Mouse (Mus musculus): ENCODE results near the gene Igbp1.

The Igbp1 gene

DNA sequence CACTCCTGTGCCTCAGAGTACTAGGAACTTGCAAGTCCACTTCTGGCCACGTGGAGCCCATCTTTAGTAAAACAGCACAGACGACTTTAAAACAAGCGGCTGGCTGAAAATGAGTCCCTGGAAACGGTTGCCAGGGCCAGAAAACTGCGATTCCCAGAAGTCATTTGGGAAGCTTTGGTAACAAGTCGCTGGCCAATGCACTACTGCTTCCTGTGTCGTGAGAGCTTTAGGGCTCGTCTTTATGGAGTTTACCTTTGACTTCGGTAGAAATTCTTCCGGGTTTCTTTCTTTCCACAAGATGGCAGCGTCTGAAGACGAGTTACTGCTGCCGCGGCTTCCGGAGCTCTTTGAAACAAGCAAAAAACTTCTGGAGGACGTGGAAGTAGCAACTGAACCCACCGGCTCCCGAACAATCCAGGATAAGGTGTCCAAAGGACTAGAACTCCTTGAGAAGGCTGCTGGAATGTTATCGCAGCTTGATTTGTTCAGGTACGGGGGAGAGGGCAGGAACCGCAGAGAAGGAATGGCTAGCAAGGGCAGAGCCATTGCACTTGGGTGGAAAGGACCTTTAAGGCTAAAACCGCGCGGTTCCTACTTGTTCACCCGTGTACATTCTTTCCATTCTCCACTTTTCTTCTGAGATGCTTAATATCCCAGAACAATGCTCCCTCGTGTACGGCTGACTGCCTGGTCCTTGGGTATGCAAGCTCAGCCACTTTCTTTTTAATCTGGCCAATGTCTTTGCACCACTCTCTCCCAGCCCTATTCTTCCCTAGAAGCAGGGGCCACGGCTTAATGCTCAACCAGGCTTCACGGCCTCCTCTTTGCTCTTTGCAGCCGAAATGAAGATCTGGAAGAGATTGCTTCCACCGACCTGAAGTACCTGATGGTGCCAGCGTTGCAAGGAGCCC is at the start of gene Igbp1:
Gene Igbp1, plus strand, starts transcription at position 224 of the 911 bp plus-strand sequence.
- in situ Hi-C loops (cut with MboI, MseI), result no loop called here

DNA sequence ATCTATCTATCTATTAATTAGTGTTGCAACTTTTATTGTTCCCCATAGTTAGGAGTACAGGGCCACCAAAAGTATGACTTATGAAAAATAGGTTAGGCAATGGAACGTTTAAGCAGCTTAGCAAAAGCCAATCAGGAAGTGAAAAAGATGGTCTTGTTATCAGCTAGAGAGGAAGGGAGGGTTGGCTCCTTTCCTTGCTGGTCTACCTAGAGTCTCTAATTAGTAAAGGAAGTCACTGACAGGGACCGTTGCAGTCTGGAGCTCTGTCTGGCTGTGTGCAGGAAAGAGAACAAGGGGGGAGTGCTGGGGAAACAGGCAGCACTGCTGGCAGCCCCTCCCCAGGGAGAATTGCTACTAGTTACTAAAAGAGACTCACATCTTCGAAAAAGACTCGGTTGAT is 26.0 kb upstream of the Igbp1 start:
- in situ Hi-C loops (cut with MboI, MseI), result no loop called here

DNA sequence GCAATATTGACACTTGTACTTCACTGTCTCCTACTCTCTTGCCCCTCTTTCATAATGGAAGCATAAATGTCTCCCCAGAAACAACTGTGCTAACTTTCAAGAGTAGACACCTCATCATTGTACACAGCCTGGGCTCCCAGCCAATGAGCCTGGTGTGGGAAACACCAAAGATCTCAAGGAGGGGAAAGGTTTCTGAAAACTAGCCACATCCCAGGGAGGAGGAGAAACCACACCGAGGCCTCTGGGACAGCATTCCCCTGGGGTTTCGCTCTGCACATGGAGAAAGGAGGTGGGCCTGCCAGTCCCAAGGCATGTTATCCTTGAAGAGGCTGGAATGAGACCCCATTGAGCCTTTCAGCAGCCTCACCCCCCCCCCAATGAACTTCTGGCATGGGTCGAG is 24.0 kb upstream of the Igbp1 start:
- in situ Hi-C loops (cut with MboI, MseI), result loop anchor here in 1 of 2 experiments (5.0 kb wide), 1 partner anchor 1333 kb away; the partner anchor contains the start of gene Efnb1

DNA sequence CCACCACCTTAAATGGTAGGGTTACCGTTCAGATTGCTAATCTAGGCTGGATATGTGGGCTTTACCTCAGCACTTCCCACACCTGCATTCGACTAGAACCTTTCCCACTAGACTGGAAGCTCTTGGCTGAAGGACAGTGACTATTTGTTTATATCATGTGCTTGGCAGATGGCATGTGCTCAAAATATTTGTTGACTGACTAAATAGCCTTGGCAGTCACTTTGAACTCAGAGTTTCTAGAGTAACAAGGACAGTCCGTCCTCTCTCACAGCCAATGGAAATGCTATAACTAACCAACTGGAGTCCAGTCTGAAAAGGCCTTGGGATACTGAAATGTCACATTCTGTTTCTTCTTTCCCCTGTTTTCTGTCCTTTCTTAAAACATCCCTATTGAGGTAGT is 22.6 kb upstream of the Igbp1 start:
- in situ Hi-C loops (cut with MboI, MseI), result loop anchor here in 1 of 2 experiments (5.0 kb wide), 1 partner anchor 1334 kb away; the partner anchor contains the start of gene Efnb1

DNA sequence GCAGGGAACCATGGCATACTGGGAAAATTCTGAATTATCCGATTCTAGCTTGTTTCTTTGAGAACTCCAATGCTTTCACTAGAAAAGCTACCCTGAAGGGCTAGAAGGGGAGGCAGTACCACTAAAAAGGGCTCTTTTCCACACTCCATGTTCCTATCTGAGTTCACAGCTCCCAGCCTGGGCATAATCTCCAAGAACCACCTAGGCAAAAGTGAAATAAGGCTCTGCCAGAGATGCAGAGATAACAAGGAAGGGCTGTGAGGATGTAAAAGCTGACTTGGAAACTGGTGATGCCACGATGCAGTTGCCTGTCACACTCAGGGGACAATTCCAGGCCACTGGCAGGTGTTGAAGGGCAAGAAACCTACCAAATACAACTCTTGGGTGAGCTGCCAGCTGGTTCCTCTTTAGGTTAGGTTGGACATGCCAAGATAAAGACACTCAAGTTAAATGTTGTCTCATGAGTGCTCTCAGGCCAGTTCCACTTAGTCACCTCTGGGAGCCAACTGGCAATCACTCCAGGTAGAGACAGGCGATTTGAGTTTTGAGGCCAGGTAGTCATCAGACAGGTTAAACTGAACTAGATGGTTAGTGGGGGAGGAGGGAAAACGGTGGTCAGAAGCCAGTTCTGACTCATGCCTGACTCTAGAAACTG is 18.4 kb upstream of the Igbp1 start:
- in situ Hi-C loops (cut with MboI, MseI), result no loop called here

DNA sequence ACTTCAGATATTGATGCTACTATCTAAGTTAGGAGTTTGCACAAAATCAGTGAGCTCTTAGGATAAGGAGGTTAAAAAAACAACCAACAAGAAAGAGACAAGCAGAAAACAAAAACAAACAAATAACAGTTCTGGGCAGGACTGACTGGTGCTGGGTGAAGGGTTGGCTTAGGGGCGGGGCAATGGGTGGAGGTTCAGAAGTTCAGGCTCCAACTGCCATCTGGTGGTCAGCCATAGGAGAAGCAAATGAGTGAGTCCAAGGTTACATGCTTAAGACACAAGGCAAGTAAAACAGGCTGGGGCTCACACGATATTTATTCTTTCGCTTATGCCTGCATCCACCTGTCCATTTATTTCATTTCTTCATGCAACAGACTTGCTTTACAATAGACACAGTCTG is 13.8 kb upstream of the Igbp1 start:
- in situ Hi-C loops (cut with MboI, MseI), result no loop called here

DNA sequence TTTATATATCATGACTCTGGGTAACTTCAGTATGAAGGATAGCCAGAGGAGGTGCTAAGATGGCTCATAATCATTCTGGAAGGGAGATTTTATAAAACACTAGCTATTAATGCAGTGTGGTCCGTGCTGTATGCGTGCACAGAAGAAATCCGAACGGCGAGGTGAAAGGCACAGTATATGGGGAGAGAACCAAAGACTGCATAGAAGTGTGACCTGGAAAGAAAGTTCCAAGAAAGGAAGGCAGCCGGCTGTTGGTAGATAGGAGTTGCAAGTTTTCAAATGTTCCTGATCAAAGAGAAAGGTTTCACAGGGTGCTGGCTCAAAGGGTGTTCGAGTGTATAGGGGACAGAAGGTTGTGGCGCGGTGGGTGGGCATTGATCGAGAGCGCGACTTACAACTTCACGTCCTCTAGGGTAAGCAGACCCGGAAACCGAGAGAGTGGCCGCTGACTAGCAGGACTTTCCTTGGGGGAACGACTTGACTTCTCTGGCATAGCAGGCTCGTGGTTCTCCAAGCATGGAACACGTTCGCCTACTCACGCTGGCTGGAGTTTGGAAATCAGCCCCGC is 507 bp upstream of the Igbp1 start:
- in situ Hi-C loops (cut with MboI, MseI), result no loop called here

DNA sequence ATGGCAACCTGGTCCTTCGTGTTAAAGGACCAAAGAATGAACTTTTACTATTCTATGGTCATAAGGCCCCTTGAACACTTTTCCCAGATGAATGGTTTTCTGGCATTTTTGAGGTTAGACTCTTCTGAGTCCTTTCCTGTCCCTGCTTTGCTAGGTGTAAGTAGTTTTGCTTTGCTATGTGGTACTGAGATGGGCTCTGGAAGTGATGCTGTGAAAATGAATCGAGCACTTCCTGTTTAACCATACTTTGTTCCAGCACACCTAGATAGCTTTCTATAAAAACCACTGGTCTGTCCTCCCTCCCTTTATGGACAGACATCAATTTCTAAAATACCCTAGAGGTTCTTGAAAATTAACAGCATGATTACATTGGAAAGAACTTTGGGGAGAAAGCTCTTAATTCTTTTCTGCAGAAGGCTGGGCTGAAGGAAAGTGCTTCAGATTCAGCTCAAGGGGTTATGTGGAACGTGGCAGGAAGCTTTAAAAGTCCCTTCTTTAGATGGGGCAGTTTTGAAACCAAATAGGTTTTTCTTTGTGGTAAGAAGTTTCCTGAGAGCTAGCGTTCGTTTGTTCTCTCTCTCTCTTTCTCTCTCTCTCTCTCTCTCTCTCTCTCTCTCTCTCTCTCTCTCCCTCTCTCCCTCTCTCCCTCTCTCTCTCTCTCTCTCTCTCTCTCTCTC is 10.2 kb downstream of the Igbp1 start:
- in situ Hi-C loops (cut with MboI, MseI), result no loop called here

DNA sequence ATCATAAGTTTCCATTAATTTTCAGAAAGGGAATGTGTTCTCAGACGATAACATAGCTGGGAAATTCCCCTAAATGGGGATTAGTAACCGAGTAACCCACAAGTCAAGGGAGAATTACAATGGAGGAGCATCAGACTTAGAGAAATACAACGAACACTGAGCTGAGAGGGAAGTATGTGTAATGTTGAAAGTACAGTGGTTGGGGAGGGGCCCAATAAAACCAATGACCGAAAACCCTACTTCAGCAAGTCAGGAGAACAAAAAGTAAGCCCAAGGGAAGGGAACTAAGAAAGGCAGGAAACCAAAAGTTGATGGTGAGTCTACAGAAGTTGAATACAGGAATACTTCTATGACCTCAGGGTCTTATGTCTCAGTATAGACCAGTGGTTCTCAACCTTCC is 14.1 kb downstream of the Igbp1 start:
- in situ Hi-C loops (cut with MboI, MseI), result no loop called here

DNA sequence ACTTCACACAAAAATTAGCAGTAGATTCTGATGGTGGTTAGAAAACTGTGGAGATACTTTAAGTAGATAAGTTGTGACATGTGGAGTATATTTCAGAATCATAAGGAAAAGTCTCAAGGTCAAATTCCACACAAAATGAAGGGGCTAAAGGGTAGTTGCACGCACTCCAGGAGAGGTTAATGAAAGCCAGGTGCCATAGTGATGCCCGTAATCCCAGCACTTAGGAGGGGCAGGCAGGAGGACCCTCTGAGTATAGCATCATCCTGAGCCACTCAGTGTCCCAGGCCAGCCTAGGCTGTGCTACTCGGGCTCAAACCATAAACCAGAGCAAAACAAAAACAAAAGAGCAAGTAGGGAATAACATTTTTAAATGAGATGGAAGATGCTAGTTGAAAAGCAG is 15.8 kb downstream of the Igbp1 start:
- in situ Hi-C loops (cut with MboI, MseI), result no loop called here

DNA sequence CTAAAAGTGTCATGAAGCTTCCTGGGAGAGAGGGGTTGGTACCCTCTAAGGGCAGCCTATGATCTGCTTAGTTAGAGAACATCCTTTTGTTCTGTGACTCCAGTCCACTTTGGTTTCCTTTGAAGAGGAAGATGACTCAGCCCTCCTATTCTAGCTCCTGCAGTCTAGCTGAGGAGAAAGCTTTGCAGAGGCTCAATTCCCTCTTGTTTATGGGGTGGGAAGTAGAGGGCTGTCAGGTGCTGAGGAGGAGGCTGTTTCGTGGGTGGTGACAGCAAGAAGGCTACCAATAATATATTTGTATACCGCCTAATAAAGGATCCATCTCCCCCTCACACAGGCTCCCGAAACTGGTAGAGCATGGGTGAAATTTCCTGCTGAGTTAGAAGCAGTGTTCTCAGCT is 22.6 kb downstream of the Igbp1 start:
- in situ Hi-C loops (cut with MboI, MseI), result no loop called here

DNA sequence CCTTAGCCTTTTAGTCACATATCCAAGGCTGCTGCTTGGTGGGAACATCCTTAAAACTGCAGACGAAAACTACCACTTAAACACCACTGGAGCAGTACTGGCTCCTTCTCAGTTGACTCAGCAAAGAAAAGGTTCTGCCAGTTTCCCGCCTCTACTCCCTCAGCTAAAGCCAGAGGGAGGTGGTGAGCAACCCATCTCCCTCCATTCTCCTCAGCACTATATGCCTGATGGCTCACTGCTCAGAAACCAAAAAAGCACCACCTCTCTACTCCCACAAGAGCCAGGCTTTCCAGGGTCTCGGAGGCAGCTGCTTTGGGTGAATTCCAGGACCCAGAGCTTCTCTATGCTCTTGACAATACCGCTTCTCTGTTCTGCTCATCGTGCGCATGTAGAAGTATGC is 23.5 kb downstream of the Igbp1 start:
- in situ Hi-C loops (cut with MboI, MseI), result no loop called here

DNA sequence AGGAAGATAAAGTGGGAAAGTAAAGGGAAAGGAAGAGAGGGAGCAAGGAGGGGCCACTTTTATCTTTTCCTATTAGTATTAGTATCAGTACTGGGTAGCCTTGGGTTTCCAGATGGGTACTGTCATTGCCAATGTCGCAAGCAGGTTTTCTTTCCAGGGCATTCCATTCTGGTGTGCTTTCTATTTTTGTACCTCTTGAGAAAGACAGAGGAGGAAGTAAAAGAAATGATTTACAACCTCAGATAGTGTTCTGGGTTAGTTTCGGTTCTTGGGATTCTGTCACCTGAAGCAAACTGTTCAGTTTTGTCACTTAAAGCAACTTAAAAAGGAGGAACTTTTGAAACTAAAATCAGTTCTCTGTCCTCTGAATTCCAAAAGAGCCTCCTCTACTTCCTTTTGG is 24.4 kb downstream of the Igbp1 start:
- in situ Hi-C loops (cut with MboI, MseI), result no loop called here

DNA sequence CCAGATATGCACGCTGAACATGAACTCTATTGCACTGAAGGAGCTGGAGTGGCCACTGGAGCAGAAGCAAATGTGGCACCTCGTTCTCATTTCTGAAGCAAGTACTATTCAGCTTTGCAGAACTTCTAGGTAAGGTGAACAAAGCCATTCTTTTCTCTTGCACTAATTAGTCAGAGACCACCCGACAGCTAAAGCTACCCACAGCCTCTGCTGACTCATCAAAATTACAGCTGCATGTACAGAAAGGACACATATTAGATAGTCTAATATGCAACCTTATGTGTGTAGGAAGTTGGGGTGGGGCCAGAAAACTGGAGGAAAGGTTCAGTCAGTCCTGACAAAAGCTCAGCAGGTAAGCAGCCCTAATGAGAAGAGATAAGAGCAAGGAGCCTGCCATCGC is 30.4 kb downstream of the Igbp1 start, which contains the start of gene Dgat2l6:
Gene Dgat2l6, plus strand, starts transcription at position 368 of the 400 bp plus-strand sequence.
- in situ Hi-C loops (cut with MboI, MseI), result no loop called here

DNA sequence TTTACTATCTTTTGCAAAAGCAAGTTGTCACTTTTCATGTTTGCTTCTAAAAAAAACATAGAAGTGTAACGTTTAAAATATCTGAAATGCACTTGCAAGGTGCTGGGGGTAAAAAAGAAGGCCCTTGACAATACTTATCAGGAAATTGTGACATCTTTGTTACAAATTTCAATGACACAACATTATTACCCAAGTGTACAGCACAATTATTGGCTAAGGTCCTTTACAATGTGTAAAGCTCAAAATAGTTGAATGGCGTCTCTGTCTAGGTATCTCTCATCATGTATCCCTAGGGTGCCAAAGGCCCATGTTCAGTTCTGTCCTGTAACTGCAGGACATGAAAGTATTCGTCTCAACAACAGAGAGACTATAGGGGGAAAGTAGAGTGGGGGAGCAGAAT is 61.9 kb downstream of the Igbp1 start:
- in situ Hi-C loops (cut with MboI, MseI), result no loop called here

DNA sequence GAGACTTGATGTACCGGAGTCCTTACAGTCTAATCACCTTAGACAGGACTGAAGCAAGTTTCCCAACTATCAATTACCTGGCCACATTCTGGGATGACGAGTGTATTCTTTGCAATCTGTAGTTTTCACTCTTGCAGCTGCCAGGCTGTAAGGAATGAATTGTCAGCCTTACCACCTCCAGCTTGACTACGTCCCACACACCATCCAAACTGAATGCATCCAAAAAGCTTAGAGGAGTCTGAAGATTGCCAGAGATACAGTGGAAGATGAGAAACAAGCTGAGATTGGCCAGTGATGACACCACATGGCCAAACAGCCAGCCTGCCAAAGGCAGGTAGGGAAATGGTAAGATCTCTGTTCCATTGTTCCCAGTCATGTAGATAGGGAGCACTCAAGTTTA is 71.6 kb downstream of the Igbp1 start:
- in situ Hi-C loops (cut with MboI, MseI), result no loop called here
